Mouse (Mus musculus): ENCODE results near the gene Cacnb1.

- TF ChIP-seq EP300 (IDR thresholded peaks at IDR 0.05; ENCODE audit: insufficient read depth, low read depth, low read length) (no peak), CTCF (IDR thresholded peaks at IDR 0.05; ENCODE audit: low read depth, low read length) (no peak)
Observed at GRCm38 (mm10) chr11:98022555-98023371, at the start of gene Cacnb1.

All from ES-Bruce4 (cell line).